Mouse (Mus musculus): ENCODE measurements around the gene Dpy30. TPM values are rescaled to one million over a fixed set of nuclear protein-coding genes. Genes with fewer than 3 reads are reported as not detected.

The Dpy30 gene
- polyA plus RNA-seq (2017; shearing (Covaris generic)), result 120 TPM

GRCm38 (mm10) chr17:74323844-74324243 is at the start of gene Dpy30:
Dpy30 (minus strand) TSS chr17:74323944.

GRCm38 (mm10) chr17:74338937-74339804 is 15.4 kb upstream of the Dpy30 start, which contains the start of gene Spast:
Spast (plus strand) TSS chr17:74338987.

GRCm38 (mm10) chr17:74295026-74295970 is 28.4 kb downstream of the Dpy30 start, which contains the start of gene Memo1:
Memo1 (minus strand) TSS chr17:74295521.

Other genes with a start within 250 kb of the Dpy30 start
- gene Memo1, start 28.4 kb downstream of the Dpy30 start, polyA plus RNA-seq (2017; shearing (Covaris generic)), result 43.4 TPM
- gene Spast, start 15.0 kb upstream of the Dpy30 start, polyA plus RNA-seq (2017; shearing (Covaris generic)), result 9.3 TPM
- 39.9 TPM for gene Slc30a6, start 71.7 kb upstream of the Dpy30 start, polyA plus RNA-seq (2017; shearing (Covaris generic))
- 2.2 TPM for gene Nlrc4, start 135.2 kb upstream of the Dpy30 start, polyA plus RNA-seq (2017; shearing (Covaris generic))
- gene Yipf4, start 165.5 kb upstream of the Dpy30 start, polyA plus RNA-seq (2017; shearing (Covaris generic)), result 27.2 TPM
- gene Birc6, start 204.4 kb upstream of the Dpy30 start, polyA plus RNA-seq (2017; shearing (Covaris generic)), result 42.1 TPM

Data from inflammation-experienced regulatory T-cells, adult 16 weeks (primary cell).